Mouse (Mus musculus): ENCODE results near the gene Cdc25b.

Cdc25b gene

GRCm38 (mm10) chr2:131186771-131187601 is at the start of gene Cdc25b, which contains the start of gene Spef1:
Cdc25b (plus strand) TSS chr2:131186949.
Spef1 (minus strand) TSS chr2:131187282.
- in situ Hi-C loops (cut with MboI, MseI) = no loop called here

- in situ Hi-C loops (cut with MboI, MseI) = no loop called here
Measured at GRCm38 (mm10) chr2:131138296-131138695, 48.5 kb upstream of the Cdc25b start.

- in situ Hi-C loops (cut with MboI, MseI) = no loop called here
Measured at GRCm38 (mm10) chr2:131138760-131139159, 48.0 kb upstream of the Cdc25b start.

- in situ Hi-C loops (cut with MboI, MseI) = no loop called here
Measured at GRCm38 (mm10) chr2:131139287-131139686, 47.5 kb upstream of the Cdc25b start.

- in situ Hi-C loops (cut with MboI, MseI) = no loop called here
Measured at GRCm38 (mm10) chr2:131139886-131140532, 46.7 kb upstream of the Cdc25b start.

- in situ Hi-C loops (cut with MboI, MseI) = no loop called here
Measured at GRCm38 (mm10) chr2:131140533-131140905, 46.2 kb upstream of the Cdc25b start.

- in situ Hi-C loops (cut with MboI, MseI) = no loop called here
Measured at GRCm38 (mm10) chr2:131141336-131141986, 45.3 kb upstream of the Cdc25b start.

GRCm38 (mm10) chr2:131142592-131142991 is 44.2 kb upstream of the Cdc25b start:
- in situ Hi-C loops (cut with MboI, MseI) = no loop called here

- in situ Hi-C loops (cut with MboI, MseI) = no loop called here
Measured at GRCm38 (mm10) chr2:131143007-131143780, 43.6 kb upstream of the Cdc25b start.

- in situ Hi-C loops (cut with MboI, MseI) = no loop called here
Measured at GRCm38 (mm10) chr2:131145121-131145520, 41.6 kb upstream of the Cdc25b start.

- in situ Hi-C loops (cut with MboI, MseI) = no loop called here
Measured at GRCm38 (mm10) chr2:131145536-131145935, 41.2 kb upstream of the Cdc25b start.

GRCm38 (mm10) chr2:131146193-131147042 is 40.3 kb upstream of the Cdc25b start:
- in situ Hi-C loops (cut with MboI, MseI) = no loop called here

- in situ Hi-C loops (cut with MboI, MseI) = no loop called here
Measured at GRCm38 (mm10) chr2:131147043-131147365, 39.7 kb upstream of the Cdc25b start.

GRCm38 (mm10) chr2:131148353-131149253 is 38.1 kb upstream of the Cdc25b start:
- in situ Hi-C loops (cut with MboI, MseI) = no loop called here

- in situ Hi-C loops (cut with MboI, MseI) = no loop called here
Measured at GRCm38 (mm10) chr2:131149254-131149578, 37.5 kb upstream of the Cdc25b start.

GRCm38 (mm10) chr2:131152166-131152730 is 34.5 kb upstream of the Cdc25b start:
- in situ Hi-C loops (cut with MboI, MseI) = no loop called here

GRCm38 (mm10) chr2:131154036-131154435 is 32.7 kb upstream of the Cdc25b start:
- in situ Hi-C loops (cut with MboI, MseI) = no loop called here

- in situ Hi-C loops (cut with MboI, MseI) = no loop called here
Measured at GRCm38 (mm10) chr2:131156987-131157386, 29.8 kb upstream of the Cdc25b start.

GRCm38 (mm10) chr2:131159491-131159910 is 27.2 kb upstream of the Cdc25b start:
- in situ Hi-C loops (cut with MboI, MseI) = no loop called here
